In the genomic region with DNA sequence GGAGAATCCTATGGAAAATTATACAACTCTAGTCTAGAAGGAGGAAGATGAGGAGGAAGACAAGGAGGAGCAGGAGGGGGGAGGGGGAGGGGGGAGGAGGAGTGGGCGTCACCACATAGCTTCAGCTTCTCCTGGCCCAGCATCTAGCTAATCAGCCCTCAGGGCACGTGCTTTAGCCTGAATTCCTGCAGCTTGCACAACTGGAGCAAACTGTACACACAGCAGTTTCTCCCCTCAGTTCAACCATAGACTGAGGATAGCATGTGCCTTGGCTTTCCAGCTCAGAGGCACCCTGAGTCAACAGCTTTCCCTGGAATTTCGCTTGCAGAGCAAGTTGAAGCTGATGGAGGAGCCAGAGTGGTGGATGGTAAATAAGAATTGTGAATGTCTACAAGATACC, we compare ENCODE assay signal across 17 mouse cellular contexts. TPM values are rescaled to one million over a fixed set of nuclear protein-coding genes. Genes with fewer than 3 reads are reported as not detected.
DNase-seq lines count a peak whose midpoint lies in the region; ATAC-seq and TF ChIP-seq lines count a peak whose summit lies in the region.
"Had no signal": no experiment of that assay in that cellular context is flagged by ENCODE, and none has a peak within 500 bp of the region (broad histone marks: within the 10 kb centered on the region; RNA-seq: fewer than 3 reads in every experiment).

No protein-coding gene starts in this region.

- whole genome bisulfite sequencing in embryonic facial prominence, embryonic 14.5 days, result 36% methylated on average over 3 of the region's 3 CpGs
- WGBS in embryonic facial prominence, embryonic 10.5 days, result 43% methylated on average over 3 of the region's 3 CpGs
- WGBS in lung, postnatal 0 days, result 25% methylated on average over 3 of the region's 3 CpGs
- 37% methylated on average over 3 of the region's 3 CpGs for WGBS in forebrain, embryonic 16.5 days

- ATAC-seq in embryonic facial prominence, embryonic 14.5 days (ENCODE audit: low read depth), result no peak
- peak; percentile 93 for ATAC-seq in lung, postnatal 0 days
- no peak for ATAC-seq in forebrain, embryonic 16.5 days
- ATAC-seq: liver, postnatal 0 days had no signal

- TF ChIP-seq CTCF in lung, postnatal 0 days (IDR thresholded peaks at IDR 0.05), result no peak

- H3K4me3 ChIP-seq in embryonic facial prominence, embryonic 14.5 days (ENCODE audit: low read depth, low read length), result no peak overlapping the region
- no peak overlapping the region for H3K4me3 ChIP-seq in embryonic facial prominence, embryonic 10.5 days
- no peak overlapping the region for H3K4me3 ChIP-seq in lung, postnatal 0 days (ENCODE audit: low read depth, low read length)
- no peak overlapping the region for H3K4me3 ChIP-seq in forebrain, embryonic 16.5 days (replicated peaks; ENCODE audit: low read length)
- H3K4me3 ChIP-seq: erythroblast, embryonic 14.5 days; hindbrain, embryonic 15.5 days; limb, embryonic 12.5 days had no signal

- TF ChIP-seq EP300 in lung, postnatal 0 days (IDR thresholded peaks at IDR 0.05), result no peak

- no peaks in the 10 kb centered on the region for H3K27me3 ChIP-seq in embryonic facial prominence, embryonic 14.5 days (replicated peaks; ENCODE audit: control insufficient read depth, insufficient read depth, low read length)
- no peaks in the 10 kb centered on the region for H3K27me3 ChIP-seq in embryonic facial prominence, embryonic 10.5 days (replicated peaks; ENCODE audit: low read depth, poor library complexity, severe bottlenecking)
- H3K27me3 ChIP-seq in lung, postnatal 0 days (replicated peaks; ENCODE audit: insufficient read depth, low read length), result no peaks in the 10 kb centered on the region
- 0 out of 2 replicates have a peak, but pooled peaks cover 3% of the 10 kb centered on the region for H3K27me3 ChIP-seq in forebrain, embryonic 16.5 days (replicated peaks; ENCODE audit: control insufficient read depth, insufficient read depth, low read length)
- H3K27me3 ChIP-seq: limb, embryonic 12.5 days had no signal

- H3K27ac ChIP-seq in embryonic facial prominence, embryonic 14.5 days (replicated peaks; ENCODE audit: low read depth, low read length), result no peak overlapping the region
- no peak overlapping the region for H3K27ac ChIP-seq in embryonic facial prominence, embryonic 10.5 days (replicated peaks)
- peak overlapping the region; percentile 79 for H3K27ac ChIP-seq in lung, postnatal 0 days (ENCODE audit: low read length)
- H3K27ac ChIP-seq in forebrain, embryonic 16.5 days (ENCODE audit: low read length), result no peak overlapping the region
- H3K27ac ChIP-seq: hindbrain, embryonic 15.5 days; limb, embryonic 12.5 days had no signal

- H3K36me3 ChIP-seq in embryonic facial prominence, embryonic 14.5 days (ENCODE audit: control insufficient read depth, insufficient read depth, low read length), result no peaks in the 10 kb centered on the region
- H3K36me3 ChIP-seq in embryonic facial prominence, embryonic 10.5 days (replicated peaks), result no peaks in the 10 kb centered on the region
- H3K36me3 ChIP-seq in lung, postnatal 0 days (ENCODE audit: insufficient read depth, low read length), result no peaks in the 10 kb centered on the region
- no peaks in the 10 kb centered on the region for H3K36me3 ChIP-seq in forebrain, embryonic 16.5 days (ENCODE audit: control insufficient read depth, insufficient read depth)
- H3K36me3 ChIP-seq: hindbrain, embryonic 15.5 days; limb, embryonic 12.5 days had no signal

- H3K9me3 ChIP-seq in embryonic facial prominence, embryonic 14.5 days (ENCODE audit: control insufficient read depth, low read length), result no peaks in the 10 kb centered on the region
- H3K9me3 ChIP-seq in embryonic facial prominence, embryonic 10.5 days, result no peaks in the 10 kb centered on the region
- no peaks in the 10 kb centered on the region for H3K9me3 ChIP-seq in lung, postnatal 0 days (ENCODE audit: low read length)
- no peaks in the 10 kb centered on the region for H3K9me3 ChIP-seq in forebrain, embryonic 16.5 days (ENCODE audit: control insufficient read depth, low read length)
- H3K9me3 ChIP-seq: hindbrain, embryonic 15.5 days had no signal

- no peaks in the 10 kb centered on the region for H3K4me1 ChIP-seq in embryonic facial prominence, embryonic 14.5 days (ENCODE audit: control insufficient read depth, insufficient read depth, low read length)
- H3K4me1 ChIP-seq in embryonic facial prominence, embryonic 10.5 days, result no peaks in the 10 kb centered on the region
- no peaks in the 10 kb centered on the region for H3K4me1 ChIP-seq in lung, postnatal 0 days (ENCODE audit: insufficient read depth, low read depth, low read length)
- H3K4me1 ChIP-seq in forebrain, embryonic 16.5 days (replicated peaks; ENCODE audit: control insufficient read depth, insufficient read depth, low read length), result no peaks in the 10 kb centered on the region
- H3K4me1 ChIP-seq: hindbrain, embryonic 15.5 days; limb, embryonic 12.5 days had no signal

- H3K4me2 ChIP-seq in embryonic facial prominence, embryonic 14.5 days (ENCODE audit: low read depth, low read length), result no peak overlapping the region
- peak overlapping the region; percentile 37 for H3K4me2 ChIP-seq in lung, postnatal 0 days (replicated peaks; ENCODE audit: low read depth, low read length)
- no peak overlapping the region for H3K4me2 ChIP-seq in forebrain, embryonic 16.5 days (ENCODE audit: low read length)
- H3K4me2 ChIP-seq: hindbrain, embryonic 15.5 days; limb, embryonic 12.5 days; midbrain, embryonic 11.5 days had no signal

- DNase-seq in embryonic facial prominence, embryonic 14.5 days (ENCODE audit: low spot score), result peak; percentile 9
- no peak for DNase-seq in embryonic facial prominence, embryonic 10.5 days (ENCODE audit: low spot score)
- DNase-seq in ES-CJ7 (ENCODE audit: low read depth, low spot score) (peak; percentile 46), liver (no peak)
- peak; percentile 10 for DNase-seq in kidney, postnatal 10 days
- peak; percentile 77 for DNase-seq in lung, postnatal 0 days (ENCODE audit: low spot score)
- DNase-seq in retina, embryonic 14.5 days (ENCODE audit: low spot score), result no peak
- DNase-seq: adrenal gland, postnatal 10 days; cerebellum, adult 9-10 months; gastrocnemius, postnatal 10 days; liver, postnatal 0 days; thymus, postnatal 4 days had no signal

- H3K9ac ChIP-seq in embryonic facial prominence, embryonic 14.5 days (ENCODE audit: low read depth, low read length), result no peak overlapping the region
- no peak overlapping the region for H3K9ac ChIP-seq in lung, postnatal 0 days (replicated peaks; ENCODE audit: low read depth)
- H3K9ac ChIP-seq in forebrain, embryonic 16.5 days (replicated peaks; ENCODE audit: low read depth, low read length), result no peak overlapping the region
- H3K9ac ChIP-seq: hindbrain, embryonic 15.5 days; limb, embryonic 12.5 days; liver, postnatal 0 days had no signal

RNA-seq across cellular contexts. Expression of a gene that starts 10.5 kb away (rescaled TPM):
- polyA plus RNA-seq in embryonic facial prominence, embryonic 14.5 days (2014; fragmentation: Nextera tagmentation; extraction: Ambion mirVana), result 78.7 and 92.3 TPM in 2 replicates
- polyA plus RNA-seq in embryonic facial prominence, embryonic 10.5 days (2016; fragmentation: Nextera tagmentation; extraction: Ambion mirVana), result 124 and 125 TPM in 2 replicates
- 38.3 and 39.5 TPM in 2 replicates for polyA plus RNA-seq in lung, postnatal 0 days (2015; fragmentation: Nextera tagmentation; extraction: Ambion mirVana)
- 116 and 128 TPM in 2 replicates for polyA plus RNA-seq in forebrain, embryonic 16.5 days (2015; fragmentation: Nextera tagmentation; extraction: Ambion mirVana)

Comparison
In these comparisons a context has a peak if more than half of its experiments do, and no peak if none do; other contexts are left out.
1. DNase-seq: peak in embryonic facial prominence, embryonic 14.5 days (single experiment), ES-CJ7 (single experiment), kidney, postnatal 10 days (single experiment) and lung, postnatal 0 days (single experiment); none in embryonic facial prominence, embryonic 10.5 days (single experiment), retina, embryonic 14.5 days (single experiment) and liver (single experiment).